Mouse (Mus musculus) c-Kit-positive CD71-negative TER-119-negative erythroid progenitor cells, embryonic 14.5 days (primary cell): ENCODE measurements around the gene Fbxo30.
A peak's percentile ranks its signal among the peaks of the same experiment; 100 is the strongest.
"Not testable (repeated sequence)": the region's sequence is repeated elsewhere in the genome, so short reads cannot be mapped to it uniquely, and the experiment has no call there.

Experiments used
- DNase-seq: peaks from one replicate; pipeline ENCODE4 v3.0.0-alpha.2; 2013; ENCODE audit warnings: low read depth

Gene Fbxo30

GRCm38 (mm10) chr10:11280578-11281463, at the start of gene Fbxo30:
Fbxo30 (plus strand) TSS chr10:11281330.
- DNase-seq = peak; percentile 68

GRCm38 (mm10) chr10:11233208-11233607, 47.9 kb upstream of the Fbxo30 start:
- no peak for DNase-seq

- not testable (repeated sequence) for DNase-seq
Observed at GRCm38 (mm10) chr10:11242988-11243387, 38.1 kb upstream of the Fbxo30 start.

GRCm38 (mm10) chr10:11248210-11248609, 32.9 kb upstream of the Fbxo30 start:
- no peak for DNase-seq

GRCm38 (mm10) chr10:11250247-11250997, 30.7 kb upstream of the Fbxo30 start:
- no peak for DNase-seq

GRCm38 (mm10) chr10:11253581-11253980, 27.5 kb upstream of the Fbxo30 start:
- not testable (repeated sequence) for DNase-seq

- no peak for DNase-seq
Observed at GRCm38 (mm10) chr10:11260119-11260518, 21.0 kb upstream of the Fbxo30 start.

- DNase-seq = not testable (repeated sequence)
Observed at GRCm38 (mm10) chr10:11262292-11262691, 18.8 kb upstream of the Fbxo30 start.

- not testable (repeated sequence) for DNase-seq
Observed at GRCm38 (mm10) chr10:11263795-11264194, 17.3 kb upstream of the Fbxo30 start.

GRCm38 (mm10) chr10:11269165-11269564, 12.0 kb upstream of the Fbxo30 start:
- no peak for DNase-seq

GRCm38 (mm10) chr10:11274431-11274830, 6.7 kb upstream of the Fbxo30 start:
- DNase-seq = no peak

GRCm38 (mm10) chr10:11280235-11280577, 924 bp upstream of the Fbxo30 start:
- no peak for DNase-seq

GRCm38 (mm10) chr10:11281498-11282305, 572 bp downstream of the Fbxo30 start:
- peak; percentile 7 for DNase-seq

- DNase-seq = peak; percentile 12
Observed at GRCm38 (mm10) chr10:11282306-11282631, 1.1 kb downstream of the Fbxo30 start.

GRCm38 (mm10) chr10:11298418-11298817, 17.3 kb downstream of the Fbxo30 start:
- no peak for DNase-seq

GRCm38 (mm10) chr10:11305365-11306053, 24.4 kb downstream of the Fbxo30 start:
- no peak for DNase-seq

- no peak for DNase-seq
Observed at GRCm38 (mm10) chr10:11306054-11306367, 24.9 kb downstream of the Fbxo30 start.

- no peak for DNase-seq
Observed at GRCm38 (mm10) chr10:11309866-11310265, 28.7 kb downstream of the Fbxo30 start.

GRCm38 (mm10) chr10:11310481-11310880, 29.4 kb downstream of the Fbxo30 start:
- no peak for DNase-seq

GRCm38 (mm10) chr10:11317856-11318454, 36.8 kb downstream of the Fbxo30 start:
- not testable (repeated sequence) for DNase-seq

GRCm38 (mm10) chr10:11319446-11319970, 38.4 kb downstream of the Fbxo30 start:
- no peak for DNase-seq
